Mouse (Mus musculus): ENCODE results near the gene Ccrl2. TPM values are rescaled to one million over a fixed set of nuclear protein-coding genes. Genes with fewer than 3 reads are reported as not detected.

Gene Ccrl2
- polyA plus RNA-seq, 1 experiment = 13.8 TPM

GRCm38 (mm10) chr9:111062840-111063239 lies 5.5 kb upstream of the Ccrl2 start:
- 71% methylated on average over 5 of the region's 5 CpGs for WGBS
- Histone ChIP-seq H3K27me3 (replicated peaks; ENCODE audit: control insufficient read depth, insufficient read depth, low read length) (no peaks in the 10 kb centered on the region), H3K36me3 (ENCODE audit: control insufficient read depth, insufficient read depth, low read length) (no peaks in the 10 kb centered on the region), H3K4me3 (ENCODE audit: insufficient read depth, low read depth, low read length) (no peak overlapping the region), H3K4me1 (ENCODE audit: control insufficient read depth, insufficient read depth, low read length) (no peaks in the 10 kb centered on the region), H3K27ac (ENCODE audit: insufficient read depth, low read depth, low read length) (no peak overlapping the region)
- TF ChIP-seq CTCF (conservative IDR thresholded peaks at IDR 0.05; ENCODE audit: insufficient read depth, insufficient read length, low read depth, low read length) (no peak), POLR2A (IDR thresholded peaks at IDR 0.05; ENCODE audit: low read depth, low read length) (no peak)
- DNase-seq = no peak

- Histone ChIP-seq H3K4me3 (ENCODE audit: insufficient read depth, low read depth, low read length) (no peak overlapping the region), H3K27me3 (replicated peaks; ENCODE audit: control insufficient read depth, insufficient read depth, low read length) (no peaks in the 10 kb centered on the region), H3K4me1 (ENCODE audit: control insufficient read depth, insufficient read depth, low read length) (no peaks in the 10 kb centered on the region; the same call in 1 of the 2 replicates), H3K27ac (ENCODE audit: insufficient read depth, low read depth, low read length) (no peak overlapping the region), H3K36me3 (ENCODE audit: control insufficient read depth, insufficient read depth, low read length) (no peaks in the 10 kb centered on the region)
- WGBS = 59% methylated on average over 10 of the region's 10 CpGs
- no peak for DNase-seq
- no peak for TF ChIP-seq CTCF (conservative IDR thresholded peaks at IDR 0.05; ENCODE audit: insufficient read depth, insufficient read length, low read depth, low read length)
- TF ChIP-seq POLR2A (IDR thresholded peaks at IDR 0.05; ENCODE audit: low read depth, low read length) = no peak
These were observed 1.7 kb upstream of the Ccrl2 start for GRCm38 (mm10) chr9:111058943-111059556.

GRCm38 (mm10) chr9:111057544-111058370 lies 438 bp upstream of the Ccrl2 start:
- Histone ChIP-seq H3K27ac (ENCODE audit: insufficient read depth, low read depth, low read length) (peak overlapping the region; percentile 67; the same call in 1 of the 2 replicates), H3K36me3 (ENCODE audit: control insufficient read depth, insufficient read depth, low read length) (no peaks in the 10 kb centered on the region), H3K4me3 (ENCODE audit: insufficient read depth, low read depth, low read length) (peak overlapping the region; percentile 66; the same call in 1 of the 2 replicates), H3K27me3 (replicated peaks; ENCODE audit: control insufficient read depth, insufficient read depth, low read length) (no peaks in the 10 kb centered on the region), H3K4me1 (ENCODE audit: control insufficient read depth, insufficient read depth, low read length) (no peaks in the 10 kb centered on the region; the same call in 1 of the 2 replicates)
- no peak for TF ChIP-seq POLR2A (IDR thresholded peaks at IDR 0.05; ENCODE audit: low read depth, low read length)
- TF ChIP-seq CTCF (conservative IDR thresholded peaks at IDR 0.05; ENCODE audit: insufficient read depth, insufficient read length, low read depth, low read length) = no peak
- WGBS = 47% methylated on average over 14 of the region's 14 CpGs
- no peak for DNase-seq

- peak overlapping the region; percentile 66 for H3K4me3 ChIP-seq (ENCODE audit: insufficient read depth, low read depth, low read length)
- no peaks in the 10 kb centered on the region for H3K27me3 ChIP-seq (replicated peaks; ENCODE audit: control insufficient read depth, insufficient read depth, low read length)
- TF ChIP-seq CTCF (conservative IDR thresholded peaks at IDR 0.05; ENCODE audit: insufficient read depth, insufficient read length, low read depth, low read length) (no peak), POLR2A (IDR thresholded peaks at IDR 0.05; ENCODE audit: low read depth, low read length) (no peak)
- H3K4me1 ChIP-seq (ENCODE audit: control insufficient read depth, insufficient read depth, low read length) = no peaks in the 10 kb centered on the region; the same call in 1 of the 2 replicates
- no peaks in the 10 kb centered on the region for H3K36me3 ChIP-seq (ENCODE audit: control insufficient read depth, insufficient read depth, low read length)
- under 1% methylated on average over 11 of the region's 11 CpGs for WGBS
- peak overlapping the region; percentile 67; the same call in 1 of the 2 replicates for H3K27ac ChIP-seq (ENCODE audit: insufficient read depth, low read depth, low read length)
- no peak for DNase-seq
These were observed 861 bp downstream of the Ccrl2 start for GRCm38 (mm10) chr9:111056519-111056797.

GRCm38 (mm10) chr9:111055800-111056518 lies 1.4 kb downstream of the Ccrl2 start:
- DNase-seq = no peak
- 50% methylated on average over 29 of the region's 29 CpGs for WGBS

GRCm38 (mm10) chr9:111054923-111055322 lies 2.4 kb downstream of the Ccrl2 start:
- 60% methylated on average over 9 of the region's 9 CpGs for WGBS
- no peak for TF ChIP-seq CTCF (conservative IDR thresholded peaks at IDR 0.05; ENCODE audit: insufficient read depth, insufficient read length, low read depth, low read length)
- no peak for TF ChIP-seq POLR2A (IDR thresholded peaks at IDR 0.05; ENCODE audit: low read depth, low read length)
- Histone ChIP-seq H3K4me3 (ENCODE audit: insufficient read depth, low read depth, low read length) (no peak overlapping the region), H3K27me3 (replicated peaks; ENCODE audit: control insufficient read depth, insufficient read depth, low read length) (no peaks in the 10 kb centered on the region), H3K36me3 (ENCODE audit: control insufficient read depth, insufficient read depth, low read length) (no peaks in the 10 kb centered on the region), H3K27ac (ENCODE audit: insufficient read depth, low read depth, low read length) (no peak overlapping the region), H3K4me1 (ENCODE audit: control insufficient read depth, insufficient read depth, low read length) (no peaks in the 10 kb centered on the region; the same call in 1 of the 2 replicates)
- no peak for DNase-seq

More at GRCm38 (mm10) chr9:111055800-111056518, 1.4 kb downstream of the Ccrl2 start:
- H3K27ac ChIP-seq (ENCODE audit: insufficient read depth, low read depth, low read length) = peak overlapping the region; percentile 67; the same call in 1 of the 2 replicates
- H3K36me3 ChIP-seq (ENCODE audit: control insufficient read depth, insufficient read depth, low read length) = no peaks in the 10 kb centered on the region
- no peaks in the 10 kb centered on the region for H3K27me3 ChIP-seq (replicated peaks; ENCODE audit: control insufficient read depth, insufficient read depth, low read length)
- peak overlapping the region; percentile 66 for H3K4me3 ChIP-seq (ENCODE audit: insufficient read depth, low read depth, low read length)
- H3K4me1 ChIP-seq (ENCODE audit: control insufficient read depth, insufficient read depth, low read length) = no peaks in the 10 kb centered on the region; the same call in 1 of the 2 replicates
- TF ChIP-seq POLR2A (IDR thresholded peaks at IDR 0.05; ENCODE audit: low read depth, low read length) (no peak), CTCF (conservative IDR thresholded peaks at IDR 0.05; ENCODE audit: insufficient read depth, insufficient read length, low read depth, low read length) (no peak)

Measured in kidney, adult 2 months (tissue).